Comparison of ENCODE assay signal across 17 mouse cellular contexts in the genomic region with DNA sequence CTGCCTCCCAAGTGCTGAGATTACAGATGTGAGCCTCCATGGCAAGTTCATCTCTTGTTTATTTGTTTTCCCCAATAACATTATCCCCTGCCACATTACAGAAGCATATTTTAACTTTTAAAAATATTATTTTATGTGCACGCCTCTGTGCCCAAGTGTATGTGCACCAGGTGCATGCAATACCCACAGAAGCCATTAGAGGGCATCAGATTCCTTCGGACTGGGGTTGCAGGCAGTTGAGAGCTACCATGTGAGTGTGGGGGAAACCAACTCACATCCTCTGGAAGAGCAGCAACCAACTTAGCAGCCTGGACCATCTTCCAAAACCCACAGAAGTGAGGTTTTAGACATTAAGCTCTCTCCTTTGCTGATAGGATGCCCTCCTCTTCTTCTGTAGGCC. TPM values are rescaled to one million over a fixed set of nuclear protein-coding genes. Genes with fewer than 3 reads are reported as not detected.
DNase-seq lines count a peak whose midpoint lies in the region; ATAC-seq and TF ChIP-seq lines count a peak whose summit lies in the region.
"Had no signal": no experiment of that assay in that cellular context is flagged by ENCODE, and none has a peak within 500 bp of the region (broad histone marks: within the 10 kb centered on the region; RNA-seq: fewer than 3 reads in every experiment).

No protein-coding gene starts in this region.

- H3K9me3 ChIP-seq in lung, embryonic 14.5 days (ENCODE audit: low read depth, low read length), result peaks cover 3% of the 10 kb centered on the region; the same call in 1 of the 2 replicates
- H3K9me3 ChIP-seq: stomach, embryonic 15.5 days had no signal

- peaks cover 9% of the 10 kb centered on the region; the same call in 1 of the 2 replicates for H3K4me1 ChIP-seq in kidney, adult 2 months (ENCODE audit: control insufficient read depth, insufficient read depth, low read length)
- H3K4me1 ChIP-seq in lung, embryonic 14.5 days (ENCODE audit: insufficient read depth), result no peaks in the 10 kb centered on the region

- WGBS in kidney, adult 2 months, result 91% methylated on average over 2 of the region's 2 CpGs
- WGBS in lung, embryonic 14.5 days, result 70% methylated on average over 2 of the region's 2 CpGs

- no peak for ATAC-seq in lung, embryonic 14.5 days (ENCODE audit: insufficient read depth)

- H3K4me2 ChIP-seq in lung, embryonic 14.5 days, result no peak overlapping the region
- H3K4me2 ChIP-seq: heart, embryonic 12.5 days; neural tube, embryonic 12.5 days; stomach, embryonic 15.5 days had no signal

- no peaks in the 10 kb centered on the region for H3K36me3 ChIP-seq in kidney, adult 2 months (ENCODE audit: control insufficient read depth, insufficient read depth, low read length)
- no peaks in the 10 kb centered on the region for H3K36me3 ChIP-seq in lung, embryonic 14.5 days (ENCODE audit: insufficient read depth)
- H3K36me3 ChIP-seq: heart, embryonic 12.5 days; neural tube, embryonic 12.5 days; stomach, embryonic 15.5 days had no signal

- DNase-seq in kidney, adult 2 months, result no peak
- no peak for DNase-seq in kidney, postnatal 10 days
- no peak for DNase-seq in lung, embryonic 14.5 days
- no peak for DNase-seq in lung, postnatal 10 days
- DNase-seq in ES-CJ7 (ENCODE audit: low read depth, low spot score) (peak; percentile 66), ZHBTc4 (ENCODE audit: low read depth, low spot score) (peak; percentile 71)
- DNase-seq in yolk sac, embryonic 10.5 days (ENCODE audit: low spot score), result no peak
- DNase-seq: adrenal gland, postnatal 14 days; cerebellum, adult 9-11 months; gastrocnemius, postnatal 25 days; lung, adult 18-20 months; thymus, postnatal 25 days had no signal

- H3K9ac ChIP-seq in lung, embryonic 14.5 days, result no peak overlapping the region
- H3K9ac ChIP-seq: heart, embryonic 12.5 days; neural tube, embryonic 12.5 days; stomach, embryonic 15.5 days had no signal

- peak; percentile 43 for TF ChIP-seq CTCF in kidney, adult 2 months (conservative IDR thresholded peaks at IDR 0.05; ENCODE audit: insufficient read depth, insufficient read length, low read depth, low read length)
- peak; percentile 30 for TF ChIP-seq CTCF in lung, embryonic 14.5 days (IDR thresholded peaks at IDR 0.05; ENCODE audit: low read depth)

- TF ChIP-seq POLR2A in kidney, adult 2 months (IDR thresholded peaks at IDR 0.05; ENCODE audit: low read depth, low read length), result no peak

- H3K4me3 ChIP-seq in kidney, adult 2 months (ENCODE audit: insufficient read depth, low read depth, low read length), result no peak overlapping the region
- H3K4me3 ChIP-seq in lung, embryonic 14.5 days (ENCODE audit: low read depth, low read length), result no peak overlapping the region
- H3K4me3 ChIP-seq: heart, embryonic 12.5 days; megakaryocyte, embryonic 14.5 days; neural tube, embryonic 12.5 days; stomach, embryonic 15.5 days had no signal

- no peak overlapping the region for H3K27ac ChIP-seq in kidney, adult 2 months (ENCODE audit: insufficient read depth, low read depth, low read length)
- H3K27ac ChIP-seq in lung, embryonic 14.5 days (ENCODE audit: low read depth), result no peak overlapping the region
- H3K27ac ChIP-seq: neural tube, embryonic 12.5 days; stomach, embryonic 15.5 days had no signal

- H3K27me3 ChIP-seq in kidney, adult 2 months (replicated peaks; ENCODE audit: control insufficient read depth, insufficient read depth, low read length), result no peaks in the 10 kb centered on the region
- H3K27me3 ChIP-seq in lung, embryonic 14.5 days (ENCODE audit: insufficient read depth, low read length), result peaks cover 39% of the 10 kb centered on the region

RNA-seq across cellular contexts. Expression of a gene that starts 2.9 kb away (rescaled TPM):
- polyA plus RNA-seq in kidney, adult 2 months (2012; rRNA removed), result 4.4 and 5.0 TPM in 2 replicates
- 4.1 and 5.3 TPM in 2 replicates for polyA plus RNA-seq in lung, embryonic 14.5 days (2014; fragmentation: Nextera tagmentation; extraction: Ambion mirVana)
- polyA plus RNA-seq: limb, embryonic 11.5 days had no signal

RNA-seq across cellular contexts. Expression of a gene that starts 9.2 kb away (rescaled TPM):
- polyA plus RNA-seq in kidney, adult 2 months (2012; rRNA removed), result 0.20 and 0.23 TPM in 2 replicates
- polyA plus RNA-seq in lung, embryonic 14.5 days (2014; fragmentation: Nextera tagmentation; extraction: Ambion mirVana), result 0.15 TPM in 1 of 2 replicates, not detected in the other
- polyA plus RNA-seq: limb, embryonic 11.5 days had no signal

Comparison
In these comparisons a context has a peak if more than half of its experiments do, and no peak if none do; other contexts are left out.
1. DNase-seq: peak in ES-CJ7 (single experiment) and ZHBTc4 (single experiment); none in kidney, adult 2 months (single experiment), kidney, postnatal 10 days (single experiment), lung, embryonic 14.5 days (single experiment), lung, postnatal 10 days (single experiment) and yolk sac, embryonic 10.5 days (single experiment).